Mouse (Mus musculus): ENCODE results near the gene Fbxo22. TPM values are rescaled to one million over a fixed set of nuclear protein-coding genes. Genes with fewer than 3 reads are reported as not detected.

Gene Fbxo22
- polyA plus RNA-seq, 1 experiment from 2014 or later: 30.0 TPM

- H3K9me3 ChIP-seq (ENCODE audit: control insufficient read depth, low read length): no peaks in the 10 kb centered on the region
- no peak overlapping the region for H3K4me2 ChIP-seq (replicated peaks; ENCODE audit: low read depth)
- H3K4me1 ChIP-seq (replicated peaks; ENCODE audit: control insufficient read depth, insufficient read depth): no peaks in the 10 kb centered on the region
- no peaks in the 10 kb centered on the region for H3K36me3 ChIP-seq (ENCODE audit: control insufficient read depth, insufficient read depth, low read length)
- no peaks in the 10 kb centered on the region for H3K27me3 ChIP-seq (ENCODE audit: control insufficient read depth, insufficient read depth, low read length)
- no peak for TF ChIP-seq EP300 (optimal IDR thresholded peaks at IDR 0.05)
- TF ChIP-seq CTCF (IDR thresholded peaks at IDR 0.05; ENCODE audit: low read depth): no peak
- ATAC-seq (ENCODE audit: low FRiP score, low TSS enrichment) (no peak), DNase-seq (ENCODE audit: low spot score) (no peak)
- H3K27ac ChIP-seq (replicated peaks): no peak overlapping the region
- 90% methylated on average over 1 of the region's 1 CpGs for WGBS
- H3K4me3 ChIP-seq (ENCODE audit: low read depth, low read length): no peak overlapping the region
- no peak overlapping the region for H3K9ac ChIP-seq (ENCODE audit: low read length)
Measured at GRCm38 (mm10) chr9:55198260-55198659, 10.5 kb upstream of the Fbxo22 start.

DNA sequence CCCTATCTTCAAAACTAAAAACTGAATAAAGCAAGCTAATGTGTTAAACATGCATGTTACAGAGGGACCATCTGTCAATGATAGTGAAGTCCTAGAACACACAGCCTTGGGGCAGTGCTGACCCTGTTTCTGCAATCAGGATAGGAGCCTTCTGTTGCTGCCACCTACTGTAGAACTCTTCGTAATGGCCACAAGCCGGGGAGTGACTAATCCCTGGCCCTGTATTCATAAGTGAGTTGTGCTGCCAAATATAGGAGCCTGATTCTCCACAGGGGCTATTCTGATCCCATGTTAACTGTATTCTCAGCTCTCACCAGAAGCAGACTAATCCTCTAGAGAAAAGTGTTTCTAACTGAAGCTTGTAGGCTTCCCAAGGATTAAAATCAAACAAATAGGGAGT, 9.4 kb upstream of the Fbxo22 start:
- H3K9ac ChIP-seq (ENCODE audit: low read length): no peak overlapping the region
- 68% methylated on average over 2 of the region's 2 CpGs for WGBS
- H3K36me3 ChIP-seq (ENCODE audit: control insufficient read depth, insufficient read depth, low read length): no peaks in the 10 kb centered on the region; the same call in 1 of the 2 replicates
- H3K4me2 ChIP-seq (replicated peaks; ENCODE audit: low read depth): no peak overlapping the region
- no peak overlapping the region for H3K27ac ChIP-seq (replicated peaks)
- no peaks in the 10 kb centered on the region for H3K9me3 ChIP-seq (ENCODE audit: control insufficient read depth, low read length)
- 0 out of 2 replicates have a peak, but pooled peaks have one; percentile 29 for ATAC-seq (ENCODE audit: low FRiP score, low TSS enrichment)
- no peak overlapping the region for H3K4me3 ChIP-seq (ENCODE audit: low read depth, low read length)
- H3K27me3 ChIP-seq (ENCODE audit: control insufficient read depth, insufficient read depth, low read length): no peaks in the 10 kb centered on the region
- no peak for DNase-seq (ENCODE audit: low spot score)
- peak; percentile 41 for TF ChIP-seq CTCF (IDR thresholded peaks at IDR 0.05; ENCODE audit: low read depth)
- no peak for TF ChIP-seq EP300 (optimal IDR thresholded peaks at IDR 0.05)
- H3K4me1 ChIP-seq (replicated peaks; ENCODE audit: control insufficient read depth, insufficient read depth): no peaks in the 10 kb centered on the region

GRCm38 (mm10) chr9:55208458-55208789, 301 bp upstream of the Fbxo22 start:
- no peak for DNase-seq (ENCODE audit: low spot score)
- H3K4me1 ChIP-seq (replicated peaks; ENCODE audit: control insufficient read depth, insufficient read depth): no peaks in the 10 kb centered on the region
- no peaks in the 10 kb centered on the region; the same call in 1 of the 2 replicates for H3K36me3 ChIP-seq (ENCODE audit: control insufficient read depth, insufficient read depth, low read length)
- peak overlapping the region; percentile 82 for H3K4me2 ChIP-seq (replicated peaks; ENCODE audit: low read depth)
- TF ChIP-seq EP300 (optimal IDR thresholded peaks at IDR 0.05): no peak
- no peak for TF ChIP-seq CTCF (IDR thresholded peaks at IDR 0.05; ENCODE audit: low read depth)
- H3K4me3 ChIP-seq (ENCODE audit: low read depth, low read length): peak overlapping the region; percentile 83
- no peaks in the 10 kb centered on the region for H3K27me3 ChIP-seq (ENCODE audit: control insufficient read depth, insufficient read depth, low read length)
- WGBS: 2% methylated on average over 2 of the region's 2 CpGs
- no peaks in the 10 kb centered on the region for H3K9me3 ChIP-seq (ENCODE audit: control insufficient read depth, low read length)
- ATAC-seq (ENCODE audit: low FRiP score, low TSS enrichment): 0 out of 2 replicates have a peak, but pooled peaks have one; percentile 8
- peak overlapping the region; percentile 90 for H3K27ac ChIP-seq (replicated peaks)
- H3K9ac ChIP-seq (ENCODE audit: low read length): peak overlapping the region; percentile 87

DNA sequence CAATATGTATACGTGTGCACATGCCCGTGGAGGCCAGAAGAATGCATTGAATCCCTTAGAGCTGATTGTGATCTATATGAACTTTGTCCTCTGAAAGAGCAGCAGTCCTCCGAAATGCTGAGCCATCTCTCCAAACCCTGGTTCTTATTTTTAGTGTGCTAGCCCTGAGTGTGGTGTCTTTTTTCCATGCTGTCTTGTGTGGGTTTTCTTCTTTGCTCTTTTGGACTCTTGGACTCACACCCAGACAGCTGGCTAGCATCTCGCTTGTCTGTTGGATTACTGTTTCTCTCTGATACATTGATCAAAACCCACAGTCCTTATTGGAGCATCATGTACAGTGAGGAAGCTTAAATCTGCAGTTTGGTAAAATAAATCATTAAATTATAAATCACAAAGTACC, 2.9 kb downstream of the Fbxo22 start:
- Histone ChIP-seq H3K27me3 (ENCODE audit: control insufficient read depth, insufficient read depth, low read length) (no peaks in the 10 kb centered on the region), H3K9me3 (ENCODE audit: control insufficient read depth, low read length) (no peaks in the 10 kb centered on the region), H3K36me3 (ENCODE audit: control insufficient read depth, insufficient read depth, low read length) (peaks cover 13% of the 10 kb centered on the region), H3K4me3 (ENCODE audit: low read depth, low read length) (no peak overlapping the region), H3K27ac (replicated peaks) (no peak overlapping the region), H3K9ac (ENCODE audit: low read length) (no peak overlapping the region), H3K4me1 (replicated peaks; ENCODE audit: control insufficient read depth, insufficient read depth) (no peaks in the 10 kb centered on the region), H3K4me2 (replicated peaks; ENCODE audit: low read depth) (no peak overlapping the region)
- 47% methylated on average over 4 of the region's 4 CpGs for WGBS
- TF ChIP-seq EP300 (optimal IDR thresholded peaks at IDR 0.05) (no peak), CTCF (IDR thresholded peaks at IDR 0.05; ENCODE audit: low read depth) (no peak)
- DNase-seq (ENCODE audit: low spot score) (no peak), ATAC-seq (ENCODE audit: low FRiP score, low TSS enrichment) (no peak)

GRCm38 (mm10) chr9:55213396-55213795, 4.7 kb downstream of the Fbxo22 start:
- ATAC-seq (ENCODE audit: low FRiP score, low TSS enrichment): no peak
- H3K4me3 ChIP-seq (ENCODE audit: low read depth, low read length): no peak overlapping the region
- no peaks in the 10 kb centered on the region for H3K9me3 ChIP-seq (ENCODE audit: control insufficient read depth, low read length)
- no peak for TF ChIP-seq CTCF (IDR thresholded peaks at IDR 0.05; ENCODE audit: low read depth)
- TF ChIP-seq EP300 (optimal IDR thresholded peaks at IDR 0.05): no peak
- no peaks in the 10 kb centered on the region for H3K27me3 ChIP-seq (ENCODE audit: control insufficient read depth, insufficient read depth, low read length)
- H3K27ac ChIP-seq (replicated peaks): no peak overlapping the region
- no peak for DNase-seq (ENCODE audit: low spot score)
- no peaks in the 10 kb centered on the region for H3K4me1 ChIP-seq (replicated peaks; ENCODE audit: control insufficient read depth, insufficient read depth)
- H3K36me3 ChIP-seq (ENCODE audit: control insufficient read depth, insufficient read depth, low read length): peaks cover 18% of the 10 kb centered on the region
- H3K9ac ChIP-seq (ENCODE audit: low read length): no peak overlapping the region
- H3K4me2 ChIP-seq (replicated peaks; ENCODE audit: low read depth): no peak overlapping the region
- 92% methylated on average over 1 of the region's 1 CpGs for WGBS

- Histone ChIP-seq H3K36me3 (ENCODE audit: control insufficient read depth, insufficient read depth, low read length) (peaks cover 27% of the 10 kb centered on the region), H3K27me3 (ENCODE audit: control insufficient read depth, insufficient read depth, low read length) (no peaks in the 10 kb centered on the region), H3K9ac (ENCODE audit: low read length) (no peak overlapping the region), H3K4me3 (ENCODE audit: low read depth, low read length) (no peak overlapping the region), H3K4me2 (replicated peaks; ENCODE audit: low read depth) (no peak overlapping the region), H3K4me1 (replicated peaks; ENCODE audit: control insufficient read depth, insufficient read depth) (no peaks in the 10 kb centered on the region), H3K9me3 (ENCODE audit: control insufficient read depth, low read length) (no peaks in the 10 kb centered on the region), H3K27ac (replicated peaks) (no peak overlapping the region)
- ATAC-seq (ENCODE audit: low FRiP score, low TSS enrichment) (no peak), DNase-seq (ENCODE audit: low spot score) (no peak)
- no peak for TF ChIP-seq CTCF (IDR thresholded peaks at IDR 0.05; ENCODE audit: low read depth)
- TF ChIP-seq EP300 (optimal IDR thresholded peaks at IDR 0.05): no peak
- 81% methylated on average over 3 of the region's 3 CpGs for WGBS
Measured at GRCm38 (mm10) chr9:55215056-55215455, 6.3 kb downstream of the Fbxo22 start.
